Mouse (Mus musculus) kidney, adult 8-10 months (tissue): Measurements from ENCODE around the gene Ppp1r1c.
"Not testable (repeated sequence)": the region's sequence is repeated elsewhere in the genome, so short reads cannot be mapped to it uniquely, and the experiment has no call there.

ENCODE experiments used
- DNase-seq, 2 experiments: peaks; one replicate each; pipeline ENCODE4 v3.0.0; 2022

Gene Ppp1r1c

GRCm38 (mm10) chr2:79751685-79752084, 44.1 kb downstream of the Ppp1r1c start:
- DNase-seq = no peak

GRCm38 (mm10) chr2:79760018-79760417, 52.4 kb downstream of the Ppp1r1c start:
- DNase-seq = no peak

GRCm38 (mm10) chr2:79762723-79763388, 55.3 kb downstream of the Ppp1r1c start:
- no peak for DNase-seq

- no peak for DNase-seq
Measured at GRCm38 (mm10) chr2:79765032-79765431, 57.5 kb downstream of the Ppp1r1c start.

GRCm38 (mm10) chr2:79765723-79766122, 58.1 kb downstream of the Ppp1r1c start:
- DNase-seq = peak in 1 of 2 experiments; percentile 3

GRCm38 (mm10) chr2:79768625-79769024, 61.0 kb downstream of the Ppp1r1c start:
- DNase-seq = no peak

- DNase-seq = no peak
Measured at GRCm38 (mm10) chr2:79770307-79770706, 62.7 kb downstream of the Ppp1r1c start.

- DNase-seq = peak; percentile 66 to 82
Measured at GRCm38 (mm10) chr2:79774372-79774771, 66.8 kb downstream of the Ppp1r1c start.

- no peak for DNase-seq
Measured at GRCm38 (mm10) chr2:79777801-79778200, 70.2 kb downstream of the Ppp1r1c start.

- DNase-seq = no peak
Measured at GRCm38 (mm10) chr2:79780772-79781171, 73.2 kb downstream of the Ppp1r1c start.

GRCm38 (mm10) chr2:79785541-79786134, 78.1 kb downstream of the Ppp1r1c start:
- DNase-seq = no peak

GRCm38 (mm10) chr2:79786467-79786866, 78.9 kb downstream of the Ppp1r1c start:
- no peak for DNase-seq

- no peak for DNase-seq
Measured at GRCm38 (mm10) chr2:79793186-79793585, 85.6 kb downstream of the Ppp1r1c start.

GRCm38 (mm10) chr2:79797444-79797843, 89.9 kb downstream of the Ppp1r1c start:
- no peak for DNase-seq

GRCm38 (mm10) chr2:79798627-79799026, 91.0 kb downstream of the Ppp1r1c start:
- DNase-seq = no peak

- DNase-seq = no peak
Measured at GRCm38 (mm10) chr2:79815708-79816484, 108.3 kb downstream of the Ppp1r1c start.

- no peak for DNase-seq
Measured at GRCm38 (mm10) chr2:79819543-79819942, 112.0 kb downstream of the Ppp1r1c start.

GRCm38 (mm10) chr2:79825853-79826252, 118.3 kb downstream of the Ppp1r1c start:
- no peak for DNase-seq

GRCm38 (mm10) chr2:79839090-79839489, 131.5 kb downstream of the Ppp1r1c start:
- DNase-seq = no peak

GRCm38 (mm10) chr2:79839513-79839912, 131.9 kb downstream of the Ppp1r1c start:
- DNase-seq = no peak

GRCm38 (mm10) chr2:79847396-79847795, 139.8 kb downstream of the Ppp1r1c start:
- not testable (repeated sequence) for DNase-seq

- no peak for DNase-seq
Measured at GRCm38 (mm10) chr2:79856874-79857273, 149.3 kb downstream of the Ppp1r1c start.

GRCm38 (mm10) chr2:79865275-79865999, 157.9 kb downstream of the Ppp1r1c start:
- DNase-seq = peak; percentile 2 to 31
